Mouse (Mus musculus): ENCODE measurements around the gene March9.

GRCm38 (mm10) chr10:127055406-127055805 is 4.6 kb downstream of the March9 start:
- TF ChIP-seq CTCF (conservative IDR thresholded peaks at IDR 0.05; ENCODE audit: insufficient read depth, insufficient read length, low read depth, low read length) (no peak), POLR2A (IDR thresholded peaks at IDR 0.05; ENCODE audit: low read depth, low read length) (no peak)
